Mouse (Mus musculus): ENCODE results near the gene Slc19a2. TPM values are rescaled to one million over a fixed set of nuclear protein-coding genes. Genes with fewer than 3 reads are reported as not detected.
"Not testable (repeated sequence)": the region's sequence is repeated elsewhere in the genome, so short reads cannot be mapped to it uniquely, and the experiment has no call there.

Slc19a2 gene
- 4.5 to 5.2 TPM (median 4.5 TPM) in 3 replicates for total RNA-seq (2017)

DNA sequence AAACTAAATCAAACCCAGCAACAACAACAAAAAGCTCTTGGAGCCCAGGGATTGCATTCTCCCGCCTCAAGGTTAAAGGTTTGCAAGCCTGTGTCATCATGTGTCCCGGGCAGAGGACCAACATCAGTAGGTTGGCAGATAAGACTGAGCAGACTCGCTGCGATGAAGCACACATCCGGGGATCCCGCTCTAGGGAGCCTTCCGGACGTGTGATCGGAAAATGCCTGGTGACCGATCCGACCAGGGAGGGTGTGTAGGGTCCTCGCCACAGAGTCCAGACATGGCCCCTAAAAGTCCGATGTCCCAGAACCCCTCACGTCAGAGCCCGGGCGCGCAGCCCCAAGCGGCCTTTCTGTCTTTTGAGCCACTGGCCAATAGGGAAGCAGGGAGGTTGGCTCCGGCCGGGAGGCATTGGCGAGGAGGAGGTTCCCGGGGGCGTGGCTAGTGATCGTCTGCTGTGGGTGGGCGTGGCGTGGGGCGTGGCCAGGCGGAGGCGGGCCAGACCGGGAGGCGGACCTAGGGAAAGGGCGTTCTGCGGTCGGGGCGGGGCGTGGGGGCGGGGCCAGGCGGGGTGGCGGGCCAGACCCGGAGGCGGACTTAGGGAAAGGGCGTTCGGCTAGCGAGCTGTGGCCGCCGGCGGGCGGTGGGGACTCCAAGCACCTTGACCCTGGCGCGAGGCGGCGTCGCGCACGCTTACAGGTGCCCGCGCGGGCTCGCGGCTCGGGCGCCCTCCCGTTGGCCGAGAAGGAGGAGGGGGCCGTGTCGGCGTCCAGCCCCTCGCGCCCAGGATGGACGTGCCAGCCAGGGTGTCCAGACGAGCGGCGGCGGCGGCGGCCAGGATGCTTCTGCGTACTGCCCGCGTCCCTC lies at the start of gene Slc19a2:
Gene Slc19a2 (plus strand): TSS at position 582 of the 867 bp plus-strand sequence.
- ATAC-seq (replicated peaks; ENCODE audit: insufficient number of reproducible peaks, low FRiP score, low TSS enrichment, poor library complexity, severe bottlenecking) = peak; percentile 94

DNA sequence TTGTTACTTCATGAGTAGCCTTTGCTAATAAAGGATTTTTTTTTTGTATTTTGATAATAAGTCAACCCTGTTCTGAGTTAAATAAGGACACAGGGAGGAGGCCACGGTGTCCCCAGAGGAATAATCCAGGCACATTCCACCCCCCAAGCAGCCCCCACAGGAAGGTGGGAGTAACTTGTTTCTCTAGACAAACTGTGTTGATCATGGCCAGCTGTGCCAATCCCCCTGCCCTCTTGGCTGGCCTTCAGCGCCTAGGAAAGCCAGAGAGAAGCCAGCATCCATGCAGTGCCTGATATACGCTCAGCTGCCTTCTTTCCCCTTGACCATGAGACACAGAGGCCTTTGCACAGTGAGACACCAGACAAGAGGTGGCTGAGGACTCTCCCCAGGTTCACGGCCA lies 49.3 kb upstream of the Slc19a2 start:
- no peak for ATAC-seq (replicated peaks; ENCODE audit: insufficient number of reproducible peaks, low FRiP score, low TSS enrichment, poor library complexity, severe bottlenecking)

DNA sequence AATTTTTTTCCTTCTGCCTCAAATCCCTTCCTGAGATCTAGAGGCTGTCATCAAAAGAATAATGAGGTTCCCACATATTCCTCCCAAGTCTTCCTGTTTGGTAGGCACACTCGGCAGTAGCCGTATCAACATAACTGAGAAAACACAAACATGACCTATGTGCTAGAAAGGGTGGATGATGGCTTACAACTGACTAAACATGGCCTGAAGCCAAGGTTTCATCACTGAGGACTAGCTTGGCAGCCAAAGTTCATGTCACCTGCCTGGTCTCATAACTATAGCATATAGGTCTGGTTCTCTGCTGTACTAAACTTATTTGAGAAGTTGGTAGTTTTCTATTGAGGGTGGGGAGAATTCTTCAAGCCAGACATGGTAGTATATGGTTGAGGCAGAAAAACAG lies 40.4 kb upstream of the Slc19a2 start:
- no peak for ATAC-seq (replicated peaks; ENCODE audit: insufficient number of reproducible peaks, low FRiP score, low TSS enrichment, poor library complexity, severe bottlenecking)

DNA sequence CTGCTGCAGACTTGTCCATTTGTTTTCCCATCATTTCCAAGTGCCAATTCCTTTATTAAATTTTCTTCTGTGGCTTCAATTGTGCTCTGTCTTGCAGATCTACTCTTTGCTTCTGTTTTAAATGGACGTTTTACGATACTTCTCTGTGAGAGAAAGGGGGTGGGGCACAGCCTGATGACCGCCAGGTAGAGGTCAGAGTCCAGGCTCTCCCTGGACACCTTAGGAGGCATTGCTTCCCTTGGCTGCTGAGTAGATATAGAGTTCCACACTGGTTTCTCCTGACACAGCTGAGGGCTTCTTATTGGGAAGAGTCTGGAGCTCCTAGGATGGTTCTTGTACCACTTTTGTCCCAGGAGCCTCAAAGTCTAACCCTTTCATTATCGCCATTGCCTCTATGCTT lies 37.9 kb upstream of the Slc19a2 start:
- ATAC-seq (replicated peaks; ENCODE audit: insufficient number of reproducible peaks, low FRiP score, low TSS enrichment, poor library complexity, severe bottlenecking) = no peak

DNA sequence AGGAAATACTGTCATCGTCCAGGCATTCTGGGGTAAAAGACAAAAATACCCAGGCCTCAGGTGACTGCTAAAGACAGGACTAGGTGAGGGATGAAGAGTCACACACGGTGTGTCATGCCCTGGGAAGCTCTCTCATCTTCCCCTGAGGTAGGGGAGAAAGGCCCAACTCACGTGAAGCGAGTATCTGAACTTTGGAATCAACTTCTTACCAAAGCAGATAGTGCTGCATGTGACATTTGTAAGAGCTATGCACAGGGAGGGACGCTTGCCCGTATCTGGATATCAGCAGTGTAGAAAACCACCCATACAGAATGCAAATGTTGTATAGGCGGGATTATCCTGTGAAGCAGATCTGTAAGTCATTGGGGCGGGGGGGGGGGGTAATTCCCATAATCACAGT lies 36.2 kb upstream of the Slc19a2 start:
- ATAC-seq (replicated peaks; ENCODE audit: insufficient number of reproducible peaks, low FRiP score, low TSS enrichment, poor library complexity, severe bottlenecking) = no peak

GRCm38 (mm10) chr1:164214190-164214589 lies 34.7 kb upstream of the Slc19a2 start:
- no peak for ATAC-seq (replicated peaks; ENCODE audit: insufficient number of reproducible peaks, low FRiP score, low TSS enrichment, poor library complexity, severe bottlenecking)

GRCm38 (mm10) chr1:164215097-164215496 lies 33.7 kb upstream of the Slc19a2 start:
- ATAC-seq (replicated peaks; ENCODE audit: insufficient number of reproducible peaks, low FRiP score, low TSS enrichment, poor library complexity, severe bottlenecking) = no peak

- ATAC-seq (replicated peaks; ENCODE audit: insufficient number of reproducible peaks, low FRiP score, low TSS enrichment, poor library complexity, severe bottlenecking) = no peak
Measured at GRCm38 (mm10) chr1:164215540-164215939, 33.3 kb upstream of the Slc19a2 start.

GRCm38 (mm10) chr1:164217791-164218685 lies 30.8 kb upstream of the Slc19a2 start:
- no peak for ATAC-seq (replicated peaks; ENCODE audit: insufficient number of reproducible peaks, low FRiP score, low TSS enrichment, poor library complexity, severe bottlenecking)

- no peak for ATAC-seq (replicated peaks; ENCODE audit: insufficient number of reproducible peaks, low FRiP score, low TSS enrichment, poor library complexity, severe bottlenecking)
Measured at GRCm38 (mm10) chr1:164220261-164220660, 28.6 kb upstream of the Slc19a2 start.

DNA sequence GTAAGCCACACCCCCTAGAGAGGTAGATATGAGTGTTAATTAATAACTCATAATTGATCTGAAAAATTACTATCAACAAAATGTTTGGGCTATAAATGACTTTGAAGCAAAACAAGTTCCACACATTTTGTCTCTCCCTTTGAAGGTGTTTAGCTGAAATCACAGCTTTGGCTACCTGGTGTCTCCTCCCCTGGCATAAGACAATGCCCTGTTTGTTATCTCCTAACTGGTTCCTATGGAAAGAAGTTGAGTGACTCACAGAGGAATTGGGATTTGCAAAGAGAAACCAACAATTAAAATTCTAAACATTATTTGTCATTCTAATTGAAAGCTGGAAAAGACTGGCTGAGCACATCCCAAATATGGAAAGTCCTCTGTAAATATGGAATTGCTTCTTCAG lies 25.8 kb upstream of the Slc19a2 start:
- ATAC-seq (replicated peaks; ENCODE audit: insufficient number of reproducible peaks, low FRiP score, low TSS enrichment, poor library complexity, severe bottlenecking) = no peak

- not testable (repeated sequence) for ATAC-seq (replicated peaks; ENCODE audit: insufficient number of reproducible peaks, low FRiP score, low TSS enrichment, poor library complexity, severe bottlenecking)
Measured at GRCm38 (mm10) chr1:164231937-164232570, 16.8 kb upstream of the Slc19a2 start.

- no peak for ATAC-seq (replicated peaks; ENCODE audit: insufficient number of reproducible peaks, low FRiP score, low TSS enrichment, poor library complexity, severe bottlenecking)
Measured at GRCm38 (mm10) chr1:164233447-164233846, 15.4 kb upstream of the Slc19a2 start.

- ATAC-seq (replicated peaks; ENCODE audit: insufficient number of reproducible peaks, low FRiP score, low TSS enrichment, poor library complexity, severe bottlenecking) = no peak
Measured at GRCm38 (mm10) chr1:164235078-164235477, 13.8 kb upstream of the Slc19a2 start.

DNA sequence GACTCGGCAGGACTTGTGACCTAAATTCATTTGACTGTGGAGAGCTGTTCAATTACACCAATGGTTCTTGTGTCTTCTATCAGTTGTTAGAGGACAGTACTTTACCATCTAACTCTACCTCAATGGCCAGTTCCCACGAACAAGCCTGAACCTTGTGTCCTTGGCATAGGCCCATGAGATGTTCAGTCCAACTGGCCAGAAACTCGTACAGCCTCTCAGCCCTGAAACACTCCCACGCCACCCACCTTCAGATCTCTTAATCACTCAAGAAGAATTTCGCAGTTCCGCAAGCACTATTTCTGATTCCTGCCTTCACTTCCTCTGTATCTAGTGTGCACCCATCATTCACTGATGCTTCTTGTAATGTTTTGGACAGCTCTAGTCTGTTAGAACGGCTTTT lies 12.8 kb upstream of the Slc19a2 start:
- ATAC-seq (replicated peaks; ENCODE audit: insufficient number of reproducible peaks, low FRiP score, low TSS enrichment, poor library complexity, severe bottlenecking) = no peak

GRCm38 (mm10) chr1:164241494-164241893 lies 7.4 kb upstream of the Slc19a2 start:
- no peak for ATAC-seq (replicated peaks; ENCODE audit: insufficient number of reproducible peaks, low FRiP score, low TSS enrichment, poor library complexity, severe bottlenecking)

- ATAC-seq (replicated peaks; ENCODE audit: insufficient number of reproducible peaks, low FRiP score, low TSS enrichment, poor library complexity, severe bottlenecking) = no peak
Measured at GRCm38 (mm10) chr1:164242809-164243208, 6.0 kb upstream of the Slc19a2 start.

DNA sequence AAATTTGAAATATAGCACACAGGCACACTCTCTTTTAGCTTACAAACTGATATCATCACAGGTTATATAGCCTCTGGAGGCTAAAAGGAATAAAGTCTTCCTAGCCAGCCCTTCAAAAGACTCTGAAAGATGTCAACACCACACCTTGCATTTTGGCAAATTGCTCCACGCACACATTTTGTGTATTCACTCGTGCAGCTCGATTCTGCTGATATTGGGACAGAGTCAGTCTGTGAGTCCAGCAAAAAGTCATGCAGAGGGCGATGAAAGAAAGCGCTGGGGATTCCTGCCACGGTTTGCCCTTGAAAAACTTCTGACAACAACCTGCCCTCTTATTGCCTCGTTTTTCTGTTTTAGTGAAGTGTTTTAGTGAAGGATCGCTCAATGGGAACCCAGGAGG lies 1.4 kb upstream of the Slc19a2 start:
- no peak for ATAC-seq (replicated peaks; ENCODE audit: insufficient number of reproducible peaks, low FRiP score, low TSS enrichment, poor library complexity, severe bottlenecking)

- ATAC-seq (replicated peaks; ENCODE audit: insufficient number of reproducible peaks, low FRiP score, low TSS enrichment, poor library complexity, severe bottlenecking) = no peak
Measured at GRCm38 (mm10) chr1:164247971-164248370, 875 bp upstream of the Slc19a2 start.

All from monocyte, adult 5-6 weeks (primary cell).